Mouse (Mus musculus): ENCODE results near the gene Zfp385b. TPM values are rescaled to one million over a fixed set of nuclear protein-coding genes. Genes with fewer than 3 reads are reported as not detected.

Gene Zfp385b
- total RNA-seq, 2 experiments from 2014 or later, result 2.5 to 8.4 TPM

- H3K27ac ChIP-seq, result no peak overlapping the region
- no peak for DNase-seq
- no peak for TF ChIP-seq CTCF (IDR thresholded peaks at IDR 0.05)
- no peak overlapping the region for H3K4me3 ChIP-seq
- intact Hi-C loops (cut with DNase I), result no loop called here
These were observed 4.5 kb downstream of the Zfp385b start for GRCm38 (mm10) chr2:77814896-77815295.

GRCm38 (mm10) chr2:77813029-77813428, 6.4 kb downstream of the Zfp385b start:
- no peak overlapping the region for H3K4me3 ChIP-seq
- no peak overlapping the region for H3K27ac ChIP-seq
- intact Hi-C loops (cut with DNase I), result no loop called here
- no peak for TF ChIP-seq CTCF (IDR thresholded peaks at IDR 0.05)
- no peak for DNase-seq

GRCm38 (mm10) chr2:77810748-77811147, 8.7 kb downstream of the Zfp385b start:
- DNase-seq, result no peak
- Histone ChIP-seq H3K27ac (no peak overlapping the region), H3K4me3 (no peak overlapping the region)
- no peak for TF ChIP-seq CTCF (IDR thresholded peaks at IDR 0.05)
- intact Hi-C loops (cut with DNase I), result no loop called here

- Histone ChIP-seq H3K27ac (no peak overlapping the region), H3K4me3 (no peak overlapping the region)
- intact Hi-C loops (cut with DNase I), result no loop called here
- DNase-seq, result no peak
- TF ChIP-seq CTCF (IDR thresholded peaks at IDR 0.05), result no peak
These were observed 14.7 kb downstream of the Zfp385b start for GRCm38 (mm10) chr2:77804781-77805180.

GRCm38 (mm10) chr2:77802291-77802690, 17.1 kb downstream of the Zfp385b start:
- intact Hi-C loops (cut with DNase I), result no loop called here
- DNase-seq, result no peak
- no peak for TF ChIP-seq CTCF (IDR thresholded peaks at IDR 0.05)
- no peak overlapping the region for H3K27ac ChIP-seq
- H3K4me3 ChIP-seq, result no peak overlapping the region

GRCm38 (mm10) chr2:77801430-77801829, 18.0 kb downstream of the Zfp385b start:
- no peak overlapping the region for H3K27ac ChIP-seq
- H3K4me3 ChIP-seq, result no peak overlapping the region
- intact Hi-C loops (cut with DNase I), result no loop called here
- no peak for DNase-seq
- TF ChIP-seq CTCF (IDR thresholded peaks at IDR 0.05), result no peak

GRCm38 (mm10) chr2:77801009-77801408, 18.4 kb downstream of the Zfp385b start:
- no peak overlapping the region for H3K4me3 ChIP-seq
- TF ChIP-seq CTCF (IDR thresholded peaks at IDR 0.05), result no peak
- no peak for DNase-seq
- H3K27ac ChIP-seq, result no peak overlapping the region
- intact Hi-C loops (cut with DNase I), result no loop called here

GRCm38 (mm10) chr2:77797233-77797632, 22.2 kb downstream of the Zfp385b start:
- Histone ChIP-seq H3K27ac (no peak overlapping the region), H3K4me3 (no peak overlapping the region)
- DNase-seq, result no peak
- intact Hi-C loops (cut with DNase I), result loop anchor here (5.0 kb wide), 1 partner anchor 225 kb away; no protein-coding TSS in a partner anchor
- no peak for TF ChIP-seq CTCF (IDR thresholded peaks at IDR 0.05)

- DNase-seq, result peak; percentile 34
- Histone ChIP-seq H3K27ac (no peak overlapping the region), H3K4me3 (no peak overlapping the region)
- peak; percentile 67 for TF ChIP-seq CTCF (IDR thresholded peaks at IDR 0.05)
- intact Hi-C loops (cut with DNase I), result loop anchor here (5.0 kb wide), 1 partner anchor 226 kb away; no protein-coding TSS in a partner anchor
These were observed 23.4 kb downstream of the Zfp385b start for GRCm38 (mm10) chr2:77795859-77796552.

- Histone ChIP-seq H3K4me3 (no peak overlapping the region), H3K27ac (no peak overlapping the region)
- intact Hi-C loops (cut with DNase I), result no loop called here
- TF ChIP-seq CTCF (IDR thresholded peaks at IDR 0.05), result no peak
- DNase-seq, result no peak
These were observed 28.6 kb downstream of the Zfp385b start for GRCm38 (mm10) chr2:77790846-77791245.

- DNase-seq, result no peak
- Histone ChIP-seq H3K4me3 (no peak overlapping the region), H3K27ac (no peak overlapping the region)
- no peak for TF ChIP-seq CTCF (IDR thresholded peaks at IDR 0.05)
- intact Hi-C loops (cut with DNase I), result no loop called here
These were observed 29.1 kb downstream of the Zfp385b start for GRCm38 (mm10) chr2:77790295-77790694.

GRCm38 (mm10) chr2:77781390-77781789, 38.0 kb downstream of the Zfp385b start:
- no peak for TF ChIP-seq CTCF (IDR thresholded peaks at IDR 0.05)
- peak; percentile 21 for DNase-seq
- Histone ChIP-seq H3K4me3 (peak overlapping the region; percentile 39), H3K27ac (no peak overlapping the region)
- intact Hi-C loops (cut with DNase I), result no loop called here

- Histone ChIP-seq H3K27ac (peak overlapping the region; percentile 66), H3K4me3 (peak overlapping the region; percentile 40)
- intact Hi-C loops (cut with DNase I), result no loop called here
- DNase-seq, result no peak
- TF ChIP-seq CTCF (IDR thresholded peaks at IDR 0.05), result no peak
These were observed 41.7 kb downstream of the Zfp385b start for GRCm38 (mm10) chr2:77777781-77778180.
